Mouse (Mus musculus) lung, adult 18-20 months (tissue): Measurements from ENCODE around the gene Ntrk3.

Experiments used
- DNase-seq, 2 experiments: peaks; one replicate each; pipeline ENCODE4 v3.0.0; 2022; ENCODE audit warnings: mixed read lengths in 2 of 2

Ntrk3 gene

GRCm38 (mm10) chr7:78578461-78579359 is 159.1 kb downstream of the Ntrk3 start:
- no peak for DNase-seq

DNA sequence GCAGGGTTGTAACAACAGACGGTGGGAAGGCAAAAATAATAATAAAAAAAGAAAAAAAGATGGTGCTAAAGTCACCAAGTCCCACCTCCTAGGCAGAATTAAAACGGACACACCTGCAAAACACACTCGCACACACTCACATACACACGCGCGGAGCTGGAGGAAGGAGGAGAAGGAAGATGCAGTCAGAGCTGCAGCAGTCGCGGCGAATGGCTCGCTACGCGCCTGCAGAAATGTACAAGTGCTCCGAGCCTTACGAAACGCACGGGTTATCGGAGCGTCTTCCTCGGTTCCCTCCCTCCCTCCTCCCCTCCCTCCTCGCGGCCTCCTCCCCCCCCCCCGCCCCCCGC is 159.7 kb downstream of the Ntrk3 start:
- DNase-seq, result no peak

- DNase-seq, result no peak
Observed at GRCm38 (mm10) chr7:78577462-78578110, 160.2 kb downstream of the Ntrk3 start.

DNA sequence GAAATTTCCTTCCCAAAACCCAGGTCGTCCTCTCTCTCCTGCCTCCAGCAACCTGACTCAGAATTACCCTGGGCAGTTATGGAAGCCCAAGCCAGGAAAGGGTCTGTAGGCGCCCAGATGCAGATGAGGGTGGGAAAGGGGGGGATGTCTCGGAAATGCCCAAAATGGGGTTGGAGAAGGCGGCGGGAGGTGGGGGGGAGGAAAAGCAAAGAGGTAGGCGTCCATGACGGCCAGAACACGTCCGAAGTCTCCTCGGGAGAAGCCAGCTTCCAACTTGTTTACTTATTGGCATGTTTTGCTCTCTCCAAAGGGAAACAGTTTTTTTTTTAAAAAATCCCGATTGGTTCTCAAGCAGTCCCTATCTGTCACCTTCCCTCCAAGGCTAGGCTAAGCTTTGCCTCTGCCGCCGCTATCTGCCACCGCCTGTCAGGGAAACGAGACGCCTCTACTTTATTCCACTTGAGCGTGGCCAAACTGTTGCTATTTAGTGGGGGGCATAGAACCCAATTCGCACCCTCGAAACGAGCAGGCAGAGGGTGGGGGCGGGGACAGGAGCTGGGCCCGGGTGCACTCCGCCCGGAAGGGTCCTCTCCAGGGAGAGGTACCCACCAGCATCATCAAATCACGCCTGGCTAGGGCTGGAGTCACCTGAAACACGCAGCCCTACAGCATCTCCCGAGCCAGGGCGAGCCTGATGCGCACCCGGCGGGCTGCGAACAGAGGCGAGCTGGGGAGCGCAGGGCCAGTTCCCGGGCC is 160.9 kb downstream of the Ntrk3 start:
- DNase-seq, result no peak

- no peak for DNase-seq
Observed at GRCm38 (mm10) chr7:78576169-78576568, 161.6 kb downstream of the Ntrk3 start.

GRCm38 (mm10) chr7:78575556-78575955 is 162.3 kb downstream of the Ntrk3 start:
- no peak for DNase-seq

- DNase-seq, result no peak
Observed at GRCm38 (mm10) chr7:78571196-78571595, 166.6 kb downstream of the Ntrk3 start.

DNA sequence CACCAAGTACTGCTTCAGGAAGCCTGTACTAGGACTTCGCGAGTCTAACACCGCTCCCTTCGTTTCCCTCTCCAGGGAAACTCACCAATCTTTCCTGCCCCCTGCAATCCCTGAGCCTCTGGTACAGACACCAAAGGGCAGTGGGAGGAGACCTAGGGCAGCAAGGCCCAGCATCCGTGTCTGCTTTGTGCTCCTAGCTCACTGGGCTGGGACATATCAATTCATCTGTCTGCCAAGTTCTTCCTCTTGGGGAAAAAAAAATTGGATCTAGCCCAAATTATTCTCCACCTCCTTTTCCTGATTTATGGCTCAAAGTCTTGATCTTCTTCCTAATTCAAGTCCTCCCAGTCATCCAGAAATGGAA is 168.6 kb downstream of the Ntrk3 start:
- no peak for DNase-seq

GRCm38 (mm10) chr7:78568411-78569254 is 169.2 kb downstream of the Ntrk3 start:
- DNase-seq, result peak in 1 of 2 experiments; percentile 23

DNA sequence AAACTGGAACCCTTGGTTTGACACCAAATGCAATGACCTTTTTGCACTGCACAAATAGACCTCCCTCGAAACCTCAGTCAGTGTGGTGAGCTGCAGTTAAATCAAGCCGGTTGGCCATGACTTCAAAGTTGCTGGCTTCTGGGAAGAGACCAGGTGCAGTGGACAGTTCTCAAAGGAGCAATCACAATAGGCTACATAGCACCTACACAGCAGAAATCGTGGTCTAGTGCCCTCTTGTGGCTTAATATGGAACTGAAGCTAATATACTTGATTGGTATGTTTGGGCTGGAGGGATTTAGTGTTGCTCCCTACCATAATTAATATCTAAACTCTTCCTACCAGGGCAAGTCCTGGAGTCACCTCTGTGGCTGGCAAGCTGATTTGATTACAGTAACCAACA is 171.2 kb downstream of the Ntrk3 start:
- DNase-seq, result no peak

- DNase-seq, result no peak
Observed at GRCm38 (mm10) chr7:78565386-78565785, 172.4 kb downstream of the Ntrk3 start.

DNA sequence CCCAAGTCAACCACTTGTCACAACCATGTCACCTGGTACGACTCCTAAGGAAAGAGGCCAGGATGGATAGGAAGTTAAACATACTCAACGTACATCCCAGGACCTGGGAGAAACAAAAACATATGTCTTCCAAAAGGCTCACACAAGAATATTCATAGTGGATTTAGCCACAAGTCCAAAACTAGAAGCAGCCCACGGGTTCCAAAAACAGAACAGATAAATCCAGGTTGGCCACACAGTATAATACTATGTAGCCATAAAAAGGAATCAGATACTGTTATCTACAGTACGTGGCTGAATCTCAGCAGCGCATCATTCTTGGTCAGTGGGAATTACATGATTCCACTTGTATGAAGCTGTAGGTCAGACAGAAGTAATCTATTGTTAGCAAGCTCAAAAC is 179.3 kb downstream of the Ntrk3 start:
- DNase-seq, result no peak

- DNase-seq, result no peak
Observed at GRCm38 (mm10) chr7:78555532-78555931, 182.3 kb downstream of the Ntrk3 start.

DNA sequence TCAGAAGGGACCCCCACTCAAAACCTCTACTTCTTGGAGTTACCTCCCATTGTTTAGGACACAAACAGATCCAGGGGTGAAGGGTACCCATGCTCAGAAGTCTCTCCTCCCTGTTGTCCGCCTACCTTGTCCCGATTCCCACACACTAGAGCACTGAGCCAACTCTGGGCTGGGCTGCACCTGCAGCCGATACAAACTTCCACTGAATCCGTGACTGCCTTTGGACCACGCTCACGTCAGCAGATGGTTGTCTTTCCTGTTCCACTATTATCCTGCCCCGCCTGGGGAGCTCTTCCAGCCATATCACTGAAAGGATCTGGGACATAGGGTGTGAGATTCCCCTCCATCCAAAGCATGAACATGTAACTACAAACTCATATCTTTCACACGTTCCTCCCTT is 188.4 kb downstream of the Ntrk3 start:
- no peak for DNase-seq

GRCm38 (mm10) chr7:78548721-78549120 is 189.1 kb downstream of the Ntrk3 start:
- DNase-seq, result no peak

- DNase-seq, result no peak
Observed at GRCm38 (mm10) chr7:78546551-78546950, 191.3 kb downstream of the Ntrk3 start.

- no peak for DNase-seq
Observed at GRCm38 (mm10) chr7:78542468-78542867, 195.3 kb downstream of the Ntrk3 start.

DNA sequence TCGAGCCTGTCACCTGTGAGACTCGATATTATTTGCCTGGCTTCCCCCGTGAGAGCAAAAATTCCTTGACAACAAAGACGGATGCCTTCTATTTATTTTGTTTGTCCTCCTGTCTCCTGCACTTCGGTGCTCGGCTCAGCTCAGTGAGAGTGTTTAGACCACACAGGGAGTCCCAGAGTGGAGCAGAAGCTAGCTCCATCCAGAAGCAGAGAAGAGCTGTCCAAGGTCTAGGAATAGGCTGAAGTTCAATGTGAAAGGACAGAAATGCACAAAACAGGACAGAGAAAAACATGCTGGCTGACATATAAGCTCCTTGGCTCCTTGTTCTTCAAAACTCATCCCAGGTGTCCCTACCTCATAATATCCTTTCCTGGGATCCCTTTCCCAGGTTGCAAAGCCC is 207.5 kb downstream of the Ntrk3 start:
- DNase-seq, result no peak

- no peak for DNase-seq
Observed at GRCm38 (mm10) chr7:78528008-78528407, 209.8 kb downstream of the Ntrk3 start.

GRCm38 (mm10) chr7:78527564-78527963 is 210.2 kb downstream of the Ntrk3 start:
- DNase-seq, result no peak

- DNase-seq, result no peak
Observed at GRCm38 (mm10) chr7:78520243-78520927, 217.4 kb downstream of the Ntrk3 start.

GRCm38 (mm10) chr7:78519689-78520088 is 218.1 kb downstream of the Ntrk3 start:
- DNase-seq, result no peak
